Mouse (Mus musculus) C2C12 (cell line): ENCODE results near the gene Cep57l1. TPM values are rescaled to one million over a fixed set of nuclear protein-coding genes. Genes with fewer than 3 reads are reported as not detected.

ENCODE experiments used
- H3K27me3 ChIP-seq: one replicate; pipeline ENCODE4 v1.6.1; 2011; ENCODE audit not compliant: control insufficient read depth, insufficient read depth, insufficient read length
- H3K36me3 ChIP-seq: one replicate; pipeline ENCODE4 v1.6.1; 2011; ENCODE audit not compliant: control insufficient read depth, insufficient read depth
- H3K4me3 ChIP-seq: one replicate; pipeline ENCODE4 v1.5.1; 2011; ENCODE audit warnings: mild to moderate bottlenecking, control low read depth; ENCODE audit not compliant: poor library complexity, insufficient read depth, severe bottlenecking
- H3K79me2 ChIP-seq: one replicate; pipeline ENCODE4 v1.6.1; 2011; ENCODE audit not compliant: control insufficient read depth, insufficient read depth
- H3K79me3 ChIP-seq: one replicate; pipeline ENCODE4 v1.6.1; 2011; ENCODE audit warnings: low read depth, control low read depth
- H3ac ChIP-seq: one replicate; pipeline ENCODE3; 2011; ENCODE audit warnings: low read depth; ENCODE audit not compliant: control insufficient read depth, insufficient read length
- CEBPB ChIP-seq: IDR thresholded peaks from one replicate; pipeline ENCODE4 v1.6.1; 2011; ENCODE audit warnings: low read depth, mild to moderate bottlenecking, control low read depth, moderate library complexity
- CTCF ChIP-seq: IDR thresholded peaks from one replicate; pipeline ENCODE4 v1.5.1; 2011; ENCODE audit not compliant: control insufficient read depth, insufficient read depth, insufficient read length
- FOSL1 ChIP-seq: IDR thresholded peaks from one replicate; pipeline ENCODE4 v1.8.0; 2011; ENCODE audit warnings: mild to moderate bottlenecking, low read length; ENCODE audit not compliant: poor library complexity, insufficient read depth, severe bottlenecking
- MAX ChIP-seq: IDR thresholded peaks from one replicate; pipeline ENCODE4 v1.6.1; 2011; ENCODE audit warnings: mild to moderate bottlenecking, control low read depth
- MYOD1 ChIP-seq: IDR thresholded peaks from one replicate; pipeline ENCODE4 v1.6.1; 2011; ENCODE audit warnings: low read depth; ENCODE audit not compliant: control insufficient read depth, insufficient read length
- MYOG ChIP-seq: IDR thresholded peaks from one replicate; pipeline ENCODE4 v1.6.1; 2011; ENCODE audit not compliant: control insufficient read depth, insufficient read length; ENCODE audit errors: extremely low read depth
- USF1 ChIP-seq: IDR thresholded peaks from one replicate; pipeline ENCODE4 v1.6.1; 2011; ENCODE audit warnings: low read depth, mild to moderate bottlenecking, control low read depth, moderate library complexity
- polyA plus RNA-seq: library from polyadenylated mRNA; unstranded; fragments of >200 nt; fragmentation: generic; extraction: Trizol; gene quantifications from one replicate; pipeline ENCODE4 v1.2.1, GENCODE M21; 2012; ENCODE audit warnings: missing spikeins

Cep57l1 gene
- polyA plus RNA-seq, 1 experiment, result 4.6 TPM

DNA sequence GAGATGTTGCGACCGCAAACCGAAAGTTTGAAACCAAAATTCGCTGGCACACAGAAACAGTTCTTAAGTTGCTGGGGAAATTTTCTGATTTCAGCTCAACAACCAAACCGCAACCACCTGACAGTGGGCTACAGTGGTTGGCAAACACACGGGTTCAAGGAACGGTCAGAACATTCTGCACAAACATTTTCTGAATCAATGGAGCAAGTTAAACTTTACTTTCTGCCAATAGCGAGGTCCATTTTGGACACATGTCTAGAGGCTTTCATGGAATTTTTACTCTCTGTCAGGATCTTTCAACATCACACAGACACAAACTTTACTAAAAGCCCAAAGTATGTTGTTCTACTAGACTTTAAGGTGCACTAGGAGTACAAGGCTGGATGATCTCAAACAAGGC is 6.2 kb downstream of the Cep57l1 start:
- TF ChIP-seq MYOG, result no peak
- no peak for TF ChIP-seq MAX
- TF ChIP-seq CEBPB, result no peak
- no peak for TF ChIP-seq FOSL1
- TF ChIP-seq USF1, result no peak
- no peak for TF ChIP-seq MYOD1
- no peak for TF ChIP-seq CTCF

DNA sequence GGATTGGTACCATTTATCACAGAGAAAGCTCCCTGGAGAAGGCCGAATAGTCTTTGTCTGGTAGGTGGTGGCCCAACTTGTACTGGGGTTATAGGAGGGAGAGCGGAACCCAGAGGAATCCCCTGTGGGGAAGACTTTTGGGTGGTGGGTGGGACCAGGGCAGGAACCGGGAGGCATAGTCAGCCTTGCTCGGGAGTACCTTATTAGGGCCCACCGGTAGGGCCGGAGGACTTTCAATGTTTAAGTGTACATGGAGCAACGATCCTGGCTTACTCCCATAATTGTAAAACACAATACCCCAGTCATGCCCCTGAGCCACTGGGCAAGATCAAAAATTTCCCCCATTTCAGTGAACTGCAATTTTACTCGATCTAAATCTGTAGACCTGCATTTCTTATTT is 12.4 kb downstream of the Cep57l1 start:
- Histone ChIP-seq H3ac (no peak overlapping the region), H3K79me3 (no peaks in the 10 kb centered on the region), H3K4me3 (no peak overlapping the region), H3K27me3 (no peaks in the 10 kb centered on the region), H3K79me2 (no peaks in the 10 kb centered on the region), H3K36me3 (peaks cover 35% of the 10 kb centered on the region)
- no peak for TF ChIP-seq MYOG
- TF ChIP-seq CEBPB, result no peak
- TF ChIP-seq MYOD1, result no peak

More for the DNA sequence above, 6.2 kb downstream of the Cep57l1 start:
- Histone ChIP-seq H3K4me3 (no peak overlapping the region), H3K36me3 (peaks cover 36% of the 10 kb centered on the region), H3K79me3 (peaks cover 12% of the 10 kb centered on the region), H3K79me2 (peaks cover 43% of the 10 kb centered on the region), H3ac (no peak overlapping the region), H3K27me3 (no peaks in the 10 kb centered on the region)

DNA sequence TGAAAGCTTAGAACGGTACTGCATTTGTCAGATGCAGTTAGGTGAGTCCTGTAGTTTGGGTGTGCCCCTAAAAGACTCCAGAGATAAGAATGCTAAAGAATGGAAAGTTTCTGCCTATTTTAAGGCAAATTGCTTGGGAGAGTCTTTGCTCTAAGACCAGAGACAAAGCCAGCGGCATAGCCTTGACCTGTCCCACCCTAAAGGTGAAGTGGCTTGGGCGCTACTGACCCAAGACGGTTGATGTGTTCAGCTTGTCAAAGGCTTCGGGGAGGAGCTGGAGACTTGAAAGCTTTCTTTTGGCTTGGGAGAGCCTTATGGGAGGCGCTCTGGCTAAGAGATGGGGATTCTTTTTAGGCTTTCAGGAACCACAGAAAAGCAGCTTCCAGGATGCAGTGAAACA is 17.3 kb downstream of the Cep57l1 start:
- H3K36me3 ChIP-seq, result no peaks in the 10 kb centered on the region
- no peaks in the 10 kb centered on the region for H3K27me3 ChIP-seq
- no peaks in the 10 kb centered on the region for H3K79me3 ChIP-seq
- no peak overlapping the region for H3ac ChIP-seq
- no peak overlapping the region for H3K4me3 ChIP-seq
- H3K79me2 ChIP-seq, result no peaks in the 10 kb centered on the region
- no peak for TF ChIP-seq CEBPB
- TF ChIP-seq USF1, result no peak

DNA sequence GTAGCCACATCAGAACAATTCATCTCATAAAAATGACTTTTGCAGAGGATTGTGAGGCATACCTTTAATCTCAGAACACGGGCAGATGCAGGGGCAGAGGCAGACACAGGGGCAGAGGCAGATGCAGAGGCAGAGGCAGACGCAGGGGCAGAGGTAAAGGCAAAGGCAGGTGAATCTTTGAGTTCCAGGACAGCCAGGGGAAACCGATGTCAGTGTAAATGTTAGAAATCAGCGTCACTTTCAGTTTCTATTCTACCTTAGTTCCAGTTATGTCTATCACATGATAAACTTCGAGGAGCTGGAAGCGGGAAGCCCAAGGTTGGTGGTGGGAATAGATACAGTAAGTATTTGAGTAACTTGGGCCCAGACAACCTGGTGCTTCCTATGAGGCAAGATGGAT is 42.4 kb downstream of the Cep57l1 start:
- TF ChIP-seq CTCF (no peak), MAX (no peak), FOSL1 (no peak)
- H3K79me2 ChIP-seq, result no peaks in the 10 kb centered on the region
- H3ac ChIP-seq, result no peak overlapping the region
- no peaks in the 10 kb centered on the region for H3K79me3 ChIP-seq
- no peaks in the 10 kb centered on the region for H3K27me3 ChIP-seq
- no peaks in the 10 kb centered on the region for H3K36me3 ChIP-seq
- no peak overlapping the region for H3K4me3 ChIP-seq

DNA sequence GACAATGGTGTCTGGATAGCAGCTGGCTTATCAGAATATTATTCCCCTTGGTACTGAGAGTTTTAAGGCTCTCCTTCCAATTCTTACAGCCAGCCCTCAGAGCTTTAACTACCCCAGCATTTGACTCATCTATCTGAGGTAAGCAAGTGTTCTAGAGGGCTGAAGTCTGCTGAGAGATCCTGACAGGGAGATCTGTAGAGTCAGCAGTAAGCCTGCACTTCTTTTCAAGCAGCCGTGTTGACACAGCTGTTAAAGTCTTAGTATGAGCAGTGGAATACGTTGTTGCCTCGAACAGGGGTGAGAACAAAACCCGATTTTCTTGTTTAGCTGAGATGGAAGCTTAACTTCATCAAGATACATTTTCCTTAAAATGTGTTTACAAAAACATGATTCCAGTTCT is 43.4 kb downstream of the Cep57l1 start:
- no peak overlapping the region for H3K4me3 ChIP-seq
- no peaks in the 10 kb centered on the region for H3K79me2 ChIP-seq
- no peak overlapping the region for H3ac ChIP-seq
- no peaks in the 10 kb centered on the region for H3K36me3 ChIP-seq
- H3K27me3 ChIP-seq, result no peaks in the 10 kb centered on the region
- TF ChIP-seq CTCF (no peak), CEBPB (no peak), FOSL1 (no peak), MAX (no peak), USF1 (no peak), MYOG (no peak), MYOD1 (no peak)
- no peaks in the 10 kb centered on the region for H3K79me3 ChIP-seq

DNA sequence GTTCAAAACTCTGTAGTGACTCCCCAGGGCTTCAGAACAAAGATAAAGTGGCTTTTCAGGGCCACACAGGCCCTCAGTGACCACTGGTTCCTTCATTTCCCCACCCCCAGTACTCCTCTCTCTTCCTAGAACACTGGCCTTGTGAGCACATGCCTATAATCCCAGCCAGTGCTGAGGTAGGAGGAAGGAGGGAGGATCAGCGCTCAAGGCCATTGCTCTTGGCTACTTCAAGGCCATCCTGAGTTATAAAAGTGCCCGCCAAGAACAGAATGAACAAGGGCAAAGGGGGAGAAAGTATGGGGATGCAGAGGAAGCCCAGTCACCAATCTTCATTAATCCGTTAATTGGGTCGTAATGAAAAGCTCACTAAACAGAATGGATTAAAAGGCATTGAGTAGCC is 44.1 kb downstream of the Cep57l1 start:
- Histone ChIP-seq H3K4me3 (no peak overlapping the region), H3K27me3 (no peaks in the 10 kb centered on the region), H3K79me3 (no peaks in the 10 kb centered on the region), H3K36me3 (no peaks in the 10 kb centered on the region), H3K79me2 (no peaks in the 10 kb centered on the region), H3ac (no peak overlapping the region)
- no peak for TF ChIP-seq MYOD1
- no peak for TF ChIP-seq CTCF
- no peak for TF ChIP-seq MAX
- no peak for TF ChIP-seq FOSL1
- TF ChIP-seq CEBPB, result no peak
- TF ChIP-seq USF1, result no peak
